Mouse (Mus musculus) midbrain, postnatal 0 days (tissue): Measurements from ENCODE around the gene B230219D22Rik. TPM values are rescaled to one million over a fixed set of nuclear protein-coding genes. Genes with fewer than 3 reads are reported as not detected.
A peak's percentile ranks its signal among the peaks of the same experiment; 100 is the strongest.

Experiments used
- ATAC-seq: fragments of 200-750 bp; cut with Nextera tagmentation; 2 replicates; pipeline ENCODE4 v1.8.0; 2017; ENCODE audit warnings: moderate number of reproducible peaks, mild to moderate bottlenecking, moderate TSS enrichment, moderate library complexity; ENCODE audit not compliant: low FRiP score
- DNase-seq: peaks from one replicate; pipeline ENCODE4 v3.0.0-alpha.2; 2015; ENCODE audit warnings: low spot score
- H3K27ac ChIP-seq: fragments of 300-500 bp; sonication (generic); 2 replicates; pipeline ENCODE4 v1.5.1; 2014; ENCODE audit warnings: low read depth, mild to moderate bottlenecking, low read length, mixed read lengths
- H3K27me3 ChIP-seq: fragments of 300-500 bp; sonication (generic); 2 replicates; pipeline ENCODE4 v1.6.1; 2014; ENCODE audit warnings: low read length, control low read depth, mixed read lengths; ENCODE audit not compliant: insufficient read depth
- H3K36me3 ChIP-seq: fragments of 300-500 bp; sonication (generic); 2 replicates; pipeline ENCODE4 v1.6.1; 2014; ENCODE audit warnings: low read length, control low read depth, mixed read lengths; ENCODE audit not compliant: insufficient read depth
- H3K4me1 ChIP-seq: fragments of 300-500 bp; sonication (generic); 2 replicates; pipeline ENCODE4 v1.6.1; 2014; ENCODE audit warnings: mild to moderate bottlenecking, control low read depth, antibody characterized with exemption, low read length, mixed read lengths; ENCODE audit not compliant: insufficient read depth
- H3K4me2 ChIP-seq: fragments of 300-500 bp; sonication (generic); 2 replicates; pipeline ENCODE4 v1.6.1; 2014; ENCODE audit warnings: low read depth, mild to moderate bottlenecking, low read length, mixed read lengths; ENCODE audit not compliant: poor library complexity, severe bottlenecking
- H3K4me3 ChIP-seq: fragments of 300-500 bp; sonication (generic); 2 replicates; pipeline ENCODE4 v1.5.1; 2014; ENCODE audit warnings: low read depth, mild to moderate bottlenecking, low read length, moderate library complexity
- H3K9ac ChIP-seq: fragments of 300-500 bp; sonication (generic); replicated peaks from 2 replicates; pipeline ENCODE4 v1.6.1; 2014; ENCODE audit warnings: mild to moderate bottlenecking, low read length, moderate library complexity, mixed read lengths; ENCODE audit not compliant: poor library complexity, severe bottlenecking
- H3K9me3 ChIP-seq: fragments of 300-500 bp; sonication (generic); 2 replicates; pipeline ENCODE4 v1.6.1; 2016; ENCODE audit warnings: low read length, control low read depth
- CTCF ChIP-seq: IDR thresholded peaks from 2 replicates; pipeline ENCODE4 v1.5.1; 2016; ENCODE audit warnings: antibody characterized with exemption, mild to moderate bottlenecking
- WGBS: fragments of 180-500 bp; shearing (Covaris S2); extraction: QIAGEN DNeasy Blood & Tissue Kit; methylation state at CpG from one replicate; pipeline ENCODE4 v1.1.7; 2014; 5-methylcytosine and 5-hydroxymethylcytosine counted together
- polyA plus RNA-seq: library from polyadenylated mRNA; unstranded; fragments of >200 nt; fragmentation: Nextera tagmentation; extraction: Ambion mirVana; gene quantifications from 2 replicates; pipeline ENCODE4 v1.2.1, GENCODE M21; 2015
- total RNA-seq: library from RNA; depleted of rRNA; stranded (reverse); fragments of >200 nt; gene quantifications from 2 replicates; pipeline ENCODE4 v1.2.3, GENCODE M21; 2014; rRNA removed

B230219D22Rik gene
- total RNA-seq (164 and 177 TPM in 2 replicates), polyA plus RNA-seq (58.4 and 62.8 TPM in 2 replicates)

DNA sequence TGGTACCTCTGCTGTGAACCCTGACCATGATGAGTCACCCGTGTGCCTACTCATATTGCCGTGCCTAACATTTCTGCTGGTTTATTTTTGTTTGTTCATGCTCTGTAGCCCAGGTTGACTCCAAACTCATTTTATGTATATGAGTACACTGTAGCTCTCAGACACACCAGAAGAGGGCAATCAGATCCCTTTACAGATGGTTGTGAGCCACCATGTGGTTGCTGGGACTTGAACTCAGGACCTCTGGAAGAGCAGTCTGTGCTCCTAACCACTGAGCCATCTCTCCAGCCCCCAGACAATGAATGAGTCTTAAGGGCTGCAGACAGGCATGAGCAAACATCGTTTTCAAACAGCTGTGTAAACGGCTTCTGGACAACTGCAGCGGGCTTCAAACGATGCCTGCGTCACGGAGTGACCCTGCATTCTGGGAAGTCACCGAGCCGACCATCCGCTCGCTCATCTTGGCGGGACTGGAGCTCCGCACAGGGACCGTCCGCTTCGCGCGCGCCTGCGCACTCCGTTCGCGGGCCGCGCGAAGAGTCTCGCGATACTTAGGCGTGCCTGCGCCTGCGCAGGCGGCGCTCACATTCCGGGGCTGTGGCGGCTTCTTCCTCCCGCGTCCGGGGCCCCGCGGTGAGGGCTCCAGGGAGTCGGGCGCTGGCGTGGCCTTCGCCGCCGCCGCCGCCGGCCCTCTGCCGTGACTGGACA is at the start of gene B230219D22Rik:
Gene B230219D22Rik (plus strand): TSS at position 590 of the 708 bp plus-strand sequence.
- Histone ChIP-seq H3K4me1 (peaks cover 11% of the 10 kb centered on the region), H3K9me3 (no peaks in the 10 kb centered on the region), H3K4me3 (peak within 1 kb of the TSS; percentile 96), H3K27me3 (no peaks in the 10 kb centered on the region), H3K27ac (peak within 1 kb of the TSS; percentile 98), H3K9ac (peak within 1 kb of the TSS; percentile 100), H3K4me2 (peak within 1 kb of the TSS; percentile 71), H3K36me3 (no peaks in the 10 kb centered on the region)
- 4% methylated on average over 41 of the region's 51 CpGs for WGBS
- ATAC-seq (peak; percentile 98), DNase-seq (peak; percentile 96)
- TF ChIP-seq CTCF: peak; percentile 48

DNA sequence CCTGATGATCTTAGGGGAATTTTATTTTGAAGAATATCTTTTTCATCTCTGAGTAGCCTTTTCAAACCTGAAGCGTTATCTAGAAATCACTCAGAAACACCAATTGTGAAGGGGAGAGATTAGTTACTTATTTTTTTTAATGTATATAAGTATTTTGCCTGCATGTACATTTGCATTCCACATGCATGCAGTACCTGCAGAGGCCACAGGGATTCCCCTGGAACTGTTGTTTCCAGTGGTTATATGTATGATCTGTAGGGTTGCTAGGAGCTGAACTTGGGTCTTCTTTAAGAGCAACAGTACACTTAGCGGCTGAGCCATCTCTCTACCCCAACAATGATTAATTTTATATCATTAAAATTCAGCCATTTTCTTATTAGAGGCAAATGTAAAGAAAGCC is 48.4 kb upstream of the B230219D22Rik start:
- Histone ChIP-seq H3K36me3 (peaks cover 54% of the 10 kb centered on the region), H3K27ac (no peak overlapping the region), H3K4me3 (no peak overlapping the region), H3K27me3 (no peaks in the 10 kb centered on the region), H3K9ac (no peak overlapping the region), H3K4me2 (no peak overlapping the region), H3K4me1 (no peaks in the 10 kb centered on the region), H3K9me3 (no peaks in the 10 kb centered on the region)
- ATAC-seq (no peak), DNase-seq (peak; percentile 62)
- WGBS: 85% methylated on average over 2 of the region's 2 CpGs
- peak; percentile 65 for TF ChIP-seq CTCF

DNA sequence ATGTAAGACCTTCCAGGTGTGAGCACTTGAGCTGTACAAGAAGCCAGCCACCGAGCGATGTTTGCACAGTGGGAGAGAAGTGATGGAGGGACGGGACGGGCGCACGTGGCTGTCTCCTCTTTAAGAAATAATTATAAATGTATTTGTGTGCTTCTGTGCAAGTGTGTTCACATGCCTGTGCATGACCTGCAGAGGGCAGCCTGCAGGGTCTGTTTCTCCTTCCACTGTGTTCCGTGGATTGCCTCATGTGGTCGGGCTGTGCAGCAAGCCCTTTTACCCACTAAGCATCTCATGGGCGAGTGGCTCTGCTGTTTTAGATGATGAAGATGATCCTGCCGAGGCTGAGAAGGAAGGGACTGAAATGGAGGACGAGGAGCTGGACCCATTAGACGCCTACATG is 42.8 kb upstream of the B230219D22Rik start:
- 92% methylated on average over 12 of the region's 12 CpGs for WGBS
- Histone ChIP-seq H3K4me2 (no peak overlapping the region), H3K36me3 (peaks cover 89% of the 10 kb centered on the region), H3K9ac (no peak overlapping the region), H3K4me3 (no peak overlapping the region), H3K27me3 (no peaks in the 10 kb centered on the region), H3K9me3 (no peaks in the 10 kb centered on the region), H3K27ac (no peak overlapping the region), H3K4me1 (no peaks in the 10 kb centered on the region)
- ATAC-seq (no peak), DNase-seq (no peak)
- TF ChIP-seq CTCF: peak; percentile 52

GRCm38 (mm10) chr13:55650980-55651379 is 41.9 kb upstream of the B230219D22Rik start:
- WGBS: 94% methylated on average over 6 of the region's 6 CpGs
- Histone ChIP-seq H3K9ac (no peak overlapping the region), H3K4me3 (no peak overlapping the region)

DNA sequence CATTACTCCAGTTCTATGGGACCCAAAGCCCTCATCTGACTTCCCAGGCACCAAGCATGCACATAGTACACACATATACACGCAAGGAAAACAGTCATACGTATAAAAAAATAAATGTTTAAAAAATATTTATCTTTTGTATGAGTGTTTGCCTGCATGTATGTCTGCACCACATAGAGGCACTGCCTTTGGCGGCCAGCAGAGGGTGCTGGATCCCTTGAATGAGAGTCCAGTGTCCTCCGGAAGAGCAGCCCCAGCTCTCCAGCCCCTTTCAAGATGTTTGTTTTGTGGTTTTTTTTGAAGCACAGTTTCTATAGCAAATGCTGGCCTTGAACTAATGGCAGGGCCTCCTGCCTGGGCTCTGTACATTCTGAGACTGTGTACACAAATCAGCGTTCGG is 24.4 kb upstream of the B230219D22Rik start:
- Histone ChIP-seq H3K4me3 (no peak overlapping the region), H3K9ac (no peak overlapping the region), H3K36me3 (peaks cover 69% of the 10 kb centered on the region), H3K27ac (no peak overlapping the region), H3K27me3 (no peaks in the 10 kb centered on the region), H3K4me2 (no peak overlapping the region), H3K4me1 (no peaks in the 10 kb centered on the region), H3K9me3 (no peaks in the 10 kb centered on the region)
- 82% methylated on average over 6 of the region's 6 CpGs for WGBS
- ATAC-seq (no peak), DNase-seq (peak; percentile 43)
- peak; percentile 69 for TF ChIP-seq CTCF

More at GRCm38 (mm10) chr13:55650980-55651379, 41.9 kb upstream of the B230219D22Rik start:
- ATAC-seq (no peak), DNase-seq (no peak)
- H3K4me2 ChIP-seq: no peak overlapping the region
- H3K27me3 ChIP-seq: no peaks in the 10 kb centered on the region
- no peak overlapping the region for H3K27ac ChIP-seq
- peaks cover 90% of the 10 kb centered on the region for H3K36me3 ChIP-seq
- H3K4me1 ChIP-seq: no peaks in the 10 kb centered on the region
- TF ChIP-seq CTCF: no peak
- H3K9me3 ChIP-seq: no peaks in the 10 kb centered on the region

- Histone ChIP-seq H3K9me3 (no peaks in the 10 kb centered on the region), H3K4me1 (no peaks in the 10 kb centered on the region), H3K27ac (no peak overlapping the region), H3K27me3 (no peaks in the 10 kb centered on the region), H3K9ac (no peak overlapping the region), H3K4me2 (no peak overlapping the region), H3K4me3 (no peak overlapping the region), H3K36me3 (peaks cover 73% of the 10 kb centered on the region)
- 91% methylated on average over 6 of the region's 6 CpGs for WGBS
- ATAC-seq (no peak), DNase-seq (no peak)
- no peak for TF ChIP-seq CTCF
Measured at GRCm38 (mm10) chr13:55672711-55673110, 20.2 kb upstream of the B230219D22Rik start.
